Mouse (Mus musculus): ENCODE results near the gene Rhbdl2. TPM values are rescaled to one million over a fixed set of nuclear protein-coding genes. Genes with fewer than 3 reads are reported as not detected.

The Rhbdl2 gene
- polyA plus RNA-seq, 2 experiments = 4.1 to 4.9 TPM

DNA sequence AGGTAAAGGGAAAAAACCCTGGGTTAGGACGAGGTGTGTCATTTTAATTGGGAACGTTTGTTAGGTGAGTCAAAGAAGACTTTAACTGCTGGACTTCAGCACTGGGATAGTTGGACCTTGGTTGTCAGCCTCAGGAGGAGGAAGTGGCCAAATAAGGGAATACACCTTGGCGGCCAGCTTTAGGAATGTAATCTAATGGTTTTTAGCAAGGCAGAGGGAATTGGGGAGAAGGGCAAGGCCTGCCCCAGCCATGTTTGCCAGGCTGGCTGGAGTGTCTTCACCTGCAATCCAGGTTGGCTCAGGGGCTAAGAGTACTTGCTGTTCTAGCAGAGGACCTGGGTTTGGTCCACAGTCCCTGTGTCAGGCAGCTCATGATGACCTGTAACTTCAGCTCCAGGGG is 19.9 kb upstream of the Rhbdl2 start:
- H3K27ac ChIP-seq (replicated peaks; ENCODE audit: low read depth, low read length) = no peak overlapping the region
- no peaks in the 10 kb centered on the region for H3K27me3 ChIP-seq (ENCODE audit: control insufficient read depth, insufficient read depth, low read length)
- TF ChIP-seq POLR2A (IDR thresholded peaks at IDR 0.05; ENCODE audit: borderline replicate concordance, extremely low read depth, insufficient read depth, insufficient read length) = no peak
- ATAC-seq (ENCODE audit: low FRiP score, low read depth) (no peak), DNase-seq (ENCODE audit: low spot score) (no peak)
- no peak overlapping the region for H3K9ac ChIP-seq (ENCODE audit: low read depth, low read length, severe bottlenecking)
- no peak overlapping the region for H3K4me2 ChIP-seq (replicated peaks; ENCODE audit: low read depth, low read length, severe bottlenecking)
- no peaks in the 10 kb centered on the region for H3K4me1 ChIP-seq (ENCODE audit: control insufficient read depth, insufficient read depth, low read length)
- H3K36me3 ChIP-seq (ENCODE audit: control insufficient read depth, insufficient read depth, low read length) = no peaks in the 10 kb centered on the region
- H3K9me3 ChIP-seq (ENCODE audit: control insufficient read depth, low read length) = no peaks in the 10 kb centered on the region
- H3K4me3 ChIP-seq (replicated peaks; ENCODE audit: low read length) = no peak overlapping the region
- WGBS = 63% methylated on average over 3 of the region's 3 CpGs

GRCm38 (mm10) chr4:123768234-123768633 is 19.4 kb upstream of the Rhbdl2 start:
- no peak for TF ChIP-seq POLR2A (IDR thresholded peaks at IDR 0.05; ENCODE audit: borderline replicate concordance, extremely low read depth, insufficient read depth, insufficient read length)
- no peak overlapping the region for H3K4me3 ChIP-seq (replicated peaks; ENCODE audit: low read length)
- WGBS = 67% methylated on average over 4 of the region's 4 CpGs
- ATAC-seq (ENCODE audit: low FRiP score, low read depth) (no peak), DNase-seq (ENCODE audit: low spot score) (no peak)
- no peaks in the 10 kb centered on the region for H3K36me3 ChIP-seq (ENCODE audit: control insufficient read depth, insufficient read depth, low read length)
- no peak overlapping the region for H3K27ac ChIP-seq (replicated peaks; ENCODE audit: low read depth, low read length)
- no peaks in the 10 kb centered on the region for H3K9me3 ChIP-seq (ENCODE audit: control insufficient read depth, low read length)
- H3K4me1 ChIP-seq (ENCODE audit: control insufficient read depth, insufficient read depth, low read length) = no peaks in the 10 kb centered on the region
- H3K4me2 ChIP-seq (replicated peaks; ENCODE audit: low read depth, low read length, severe bottlenecking) = no peak overlapping the region
- no peak overlapping the region for H3K9ac ChIP-seq (ENCODE audit: low read depth, low read length, severe bottlenecking)
- no peaks in the 10 kb centered on the region for H3K27me3 ChIP-seq (ENCODE audit: control insufficient read depth, insufficient read depth, low read length)

- Histone ChIP-seq H3K9me3 (ENCODE audit: control insufficient read depth, low read length) (no peaks in the 10 kb centered on the region), H3K36me3 (ENCODE audit: control insufficient read depth, insufficient read depth, low read length) (no peaks in the 10 kb centered on the region), H3K27ac (replicated peaks; ENCODE audit: low read depth, low read length) (no peak overlapping the region), H3K4me2 (replicated peaks; ENCODE audit: low read depth, low read length, severe bottlenecking) (no peak overlapping the region), H3K4me3 (replicated peaks; ENCODE audit: low read length) (no peak overlapping the region), H3K4me1 (ENCODE audit: control insufficient read depth, insufficient read depth, low read length) (peaks cover 8% of the 10 kb centered on the region), H3K9ac (ENCODE audit: low read depth, low read length, severe bottlenecking) (no peak overlapping the region), H3K27me3 (ENCODE audit: control insufficient read depth, insufficient read depth, low read length) (no peaks in the 10 kb centered on the region)
- ATAC-seq (ENCODE audit: low FRiP score, low read depth) (no peak), DNase-seq (ENCODE audit: low spot score) (no peak)
- TF ChIP-seq POLR2A (IDR thresholded peaks at IDR 0.05; ENCODE audit: borderline replicate concordance, extremely low read depth, insufficient read depth, insufficient read length) = no peak
- WGBS = 81% methylated on average over 2 of the region's 2 CpGs
These were observed 5.0 kb downstream of the Rhbdl2 start for GRCm38 (mm10) chr4:123792666-123793065.

- DNase-seq (ENCODE audit: low spot score) = no peak
- Histone ChIP-seq H3K36me3 (ENCODE audit: control insufficient read depth, insufficient read depth, low read length) (no peaks in the 10 kb centered on the region), H3K9me3 (ENCODE audit: control insufficient read depth, low read length) (no peaks in the 10 kb centered on the region), H3K27me3 (ENCODE audit: control insufficient read depth, insufficient read depth, low read length) (no peaks in the 10 kb centered on the region), H3K27ac (replicated peaks; ENCODE audit: low read depth, low read length) (no peak overlapping the region), H3K4me1 (ENCODE audit: control insufficient read depth, insufficient read depth, low read length) (peaks cover 3% of the 10 kb centered on the region; the same call in 1 of the 2 replicates), H3K9ac (ENCODE audit: low read depth, low read length, severe bottlenecking) (no peak overlapping the region), H3K4me2 (replicated peaks; ENCODE audit: low read depth, low read length, severe bottlenecking) (no peak overlapping the region), H3K4me3 (replicated peaks; ENCODE audit: low read length) (no peak overlapping the region)
- WGBS = 96% methylated on average over 6 of the region's 6 CpGs
- TF ChIP-seq POLR2A (IDR thresholded peaks at IDR 0.05; ENCODE audit: borderline replicate concordance, extremely low read depth, insufficient read depth, insufficient read length) = no peak
- ATAC-seq (ENCODE audit: low FRiP score, low read depth) = no peak
These were observed 5.5 kb downstream of the Rhbdl2 start for GRCm38 (mm10) chr4:123793136-123793535.

- TF ChIP-seq POLR2A (IDR thresholded peaks at IDR 0.05; ENCODE audit: borderline replicate concordance, extremely low read depth, insufficient read depth, insufficient read length) = no peak
- H3K4me2 ChIP-seq (replicated peaks; ENCODE audit: low read depth, low read length, severe bottlenecking) = no peak overlapping the region
- H3K27ac ChIP-seq (replicated peaks; ENCODE audit: low read depth, low read length) = no peak overlapping the region
- no peak for DNase-seq (ENCODE audit: low spot score)
- H3K9me3 ChIP-seq (ENCODE audit: control insufficient read depth, low read length) = no peaks in the 10 kb centered on the region
- no peak overlapping the region for H3K9ac ChIP-seq (ENCODE audit: low read depth, low read length, severe bottlenecking)
- 59% methylated on average over 2 of the region's 2 CpGs for WGBS
- H3K36me3 ChIP-seq (ENCODE audit: control insufficient read depth, insufficient read depth, low read length) = no peaks in the 10 kb centered on the region
- ATAC-seq (ENCODE audit: low FRiP score, low read depth) = no peak
- peaks cover 3% of the 10 kb centered on the region; the same call in 1 of the 2 replicates for H3K4me1 ChIP-seq (ENCODE audit: control insufficient read depth, insufficient read depth, low read length)
- H3K4me3 ChIP-seq (replicated peaks; ENCODE audit: low read length) = no peak overlapping the region
- H3K27me3 ChIP-seq (ENCODE audit: control insufficient read depth, insufficient read depth, low read length) = no peaks in the 10 kb centered on the region
These were observed 7.4 kb downstream of the Rhbdl2 start for GRCm38 (mm10) chr4:123795057-123795456.

DNA sequence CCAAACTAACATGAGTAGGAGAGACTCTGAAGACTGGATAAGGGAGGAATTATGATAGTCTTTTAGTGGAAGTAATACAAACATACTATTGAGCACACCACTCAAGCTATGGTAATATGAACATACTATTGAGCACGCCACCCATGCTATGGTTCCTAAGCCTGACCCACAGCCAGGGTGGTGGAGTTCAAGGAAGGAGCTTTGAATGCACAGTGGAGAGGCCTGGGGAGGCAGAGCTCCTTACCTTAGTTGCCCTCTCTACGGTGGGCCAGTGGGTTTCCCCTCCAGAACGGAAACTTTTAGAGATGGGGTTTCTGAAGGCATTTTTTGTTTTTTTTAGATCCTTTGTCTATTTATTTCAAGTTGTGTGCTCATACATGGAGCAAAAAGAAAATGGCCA is 9.7 kb downstream of the Rhbdl2 start:
- ATAC-seq (ENCODE audit: low FRiP score, low read depth) (peak; percentile 44; the same call in 1 of the 2 replicates), DNase-seq (ENCODE audit: low spot score) (no peak)
- no peaks in the 10 kb centered on the region for H3K9me3 ChIP-seq (ENCODE audit: control insufficient read depth, low read length)
- WGBS = 63% methylated on average over 3 of the region's 3 CpGs
- H3K4me2 ChIP-seq (replicated peaks; ENCODE audit: low read depth, low read length, severe bottlenecking) = no peak overlapping the region
- no peaks in the 10 kb centered on the region for H3K36me3 ChIP-seq (ENCODE audit: control insufficient read depth, insufficient read depth, low read length)
- no peak overlapping the region for H3K27ac ChIP-seq (replicated peaks; ENCODE audit: low read depth, low read length)
- no peak overlapping the region for H3K9ac ChIP-seq (ENCODE audit: low read depth, low read length, severe bottlenecking)
- peaks cover 3% of the 10 kb centered on the region; the same call in 1 of the 2 replicates for H3K4me1 ChIP-seq (ENCODE audit: control insufficient read depth, insufficient read depth, low read length)
- no peaks in the 10 kb centered on the region for H3K27me3 ChIP-seq (ENCODE audit: control insufficient read depth, insufficient read depth, low read length)
- TF ChIP-seq POLR2A (IDR thresholded peaks at IDR 0.05; ENCODE audit: borderline replicate concordance, extremely low read depth, insufficient read depth, insufficient read length) = no peak
- no peak overlapping the region for H3K4me3 ChIP-seq (replicated peaks; ENCODE audit: low read length)
